Mouse (Mus musculus): ENCODE results near the gene Gpsm1.
"Not testable (repeated sequence)": the region's sequence is repeated elsewhere in the genome, so short reads cannot be mapped to it uniquely, and the experiment has no call there.

The Gpsm1 gene

GRCm38 (mm10) chr2:26380131-26380771, 64.9 kb downstream of the Gpsm1 start, which contains the start of gene Snapc4:
TSS of gene Snapc4 (minus strand) at chr2:26380653.
- peak; percentile 88 for DNase-seq (ENCODE audit: low read depth)

DNA sequence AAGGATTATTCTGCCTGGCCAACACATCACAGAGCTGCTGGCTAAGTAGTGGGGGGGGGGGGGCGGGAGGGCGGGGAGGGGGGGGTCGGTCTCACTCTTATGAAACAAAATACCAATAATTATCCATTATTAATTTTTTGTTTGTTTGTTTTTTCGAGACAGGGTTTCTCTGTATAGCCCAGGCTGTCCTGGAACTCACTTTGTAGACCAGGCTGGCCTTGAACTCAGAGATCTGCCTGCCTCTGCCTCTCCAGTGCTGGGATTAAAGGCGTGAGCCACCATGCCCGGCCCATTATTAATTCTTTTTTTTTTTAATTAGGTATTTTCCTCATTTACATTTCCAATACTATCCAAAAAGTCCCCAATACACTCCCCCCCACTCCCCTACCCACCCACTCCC, 65.6 kb downstream of the Gpsm1 start:
- DNase-seq (ENCODE audit: low read depth), result not testable (repeated sequence)

- no peak for DNase-seq (ENCODE audit: low read depth)
These were observed 72.4 kb downstream of the Gpsm1 start for GRCm38 (mm10) chr2:26387713-26388112.

- no peak for DNase-seq (ENCODE audit: low read depth)
These were observed 73.4 kb downstream of the Gpsm1 start for GRCm38 (mm10) chr2:26388682-26389153.

- DNase-seq (ENCODE audit: low read depth), result peak; percentile 90
These were observed 73.9 kb downstream of the Gpsm1 start, which contains the start of the genes Entr1 and Pmpca for GRCm38 (mm10) chr2:26389154-26389690. TSS of gene Entr1 (minus strand) at chr2:26389316. TSS of gene Pmpca (plus strand) at chr2:26389339.

DNA sequence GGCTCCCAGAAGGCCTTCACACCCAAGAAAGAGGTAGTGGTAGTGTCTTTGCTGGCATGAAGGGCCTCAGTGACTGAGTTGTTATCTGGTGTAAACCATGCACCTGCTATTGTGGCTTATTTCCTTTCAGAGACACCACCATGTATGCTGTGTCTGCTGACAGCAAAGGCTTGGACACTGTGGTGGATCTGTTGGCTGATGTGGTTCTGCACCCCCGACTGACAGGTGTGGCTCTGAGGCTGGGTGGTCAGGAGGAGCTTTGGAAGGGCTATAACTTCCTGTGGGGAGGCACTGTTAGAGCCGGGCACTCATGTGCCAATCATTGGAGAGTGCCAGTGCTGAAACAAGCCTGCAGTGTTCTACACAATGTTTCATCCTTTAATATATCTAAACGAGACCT, 75.6 kb downstream of the Gpsm1 start:
- no peak for DNase-seq (ENCODE audit: low read depth)

- DNase-seq (ENCODE audit: low read depth), result no peak
These were observed 76.3 kb downstream of the Gpsm1 start for GRCm38 (mm10) chr2:26391617-26392016.

All from NIH3T3 (cell line).